8 mouse cellular contexts compared by ENCODE assay signal in genomic region chr4:45612132-45612531, GRCm38 (mm10).
A peak's percentile ranks its signal among the peaks of the same experiment; 100 is the strongest.
DNase-seq lines count a peak whose midpoint lies in the region; ATAC-seq and TF ChIP-seq lines count a peak whose summit lies in the region.

No protein-coding gene starts in this region.

- intact Hi-C loops in gastrocnemius, postnatal 36 days (cut with DNase I), result loop anchor here (2.0 to 10.0 kb wide), 3 partner anchors 75 to 597 kb away; partner anchors contain the start of genes Polr1e and Zbtb5
- intact Hi-C loops in left cerebral cortex, postnatal 25 days (cut with DNase I), result loop anchor here (5.0 kb wide), 1 partner anchor 195 kb away; no protein-coding TSS in a partner anchor

- no peak overlapping the region for H3K9ac ChIP-seq in hindbrain, embryonic 13.5 days
- no peak overlapping the region for H3K9ac ChIP-seq in liver, postnatal 0 days (replicated peaks)

- no peak overlapping the region for H3K4me3 ChIP-seq in hindbrain, embryonic 10.5 days
- no peak overlapping the region for H3K4me3 ChIP-seq in hindbrain, embryonic 13.5 days
- no peak overlapping the region for H3K4me3 ChIP-seq in liver, postnatal 0 days (ENCODE audit: low read depth, low read length)

- peak; percentile 15 for DNase-seq in hindbrain, embryonic 10.5 days (ENCODE audit: low spot score)
- DNase-seq in B cell, adult 2 months, result peak; percentile 63
- peak; percentile 86 for DNase-seq in adrenal gland, postnatal 14 days
- peak; percentile 28 for DNase-seq in gastrocnemius, postnatal 36 days
- DNase-seq in liver, postnatal 0 days, result peak; percentile 78
- peak; percentile 44 for DNase-seq in thymus, postnatal 0 days (ENCODE audit: low spot score)
- DNase-seq in left cerebral cortex, postnatal 25 days (ENCODE audit: low spot score in 2 of 2), result no peak

- no peak overlapping the region for H3K27ac ChIP-seq in hindbrain, embryonic 10.5 days
- no peak overlapping the region for H3K27ac ChIP-seq in hindbrain, embryonic 13.5 days
- H3K27ac ChIP-seq in liver, postnatal 0 days (ENCODE audit: low read depth), result no peak overlapping the region

- 0 out of 2 replicates have a peak, but pooled peaks cover under 1% of the 10 kb centered on the region for H3K27me3 ChIP-seq in hindbrain, embryonic 10.5 days (ENCODE audit: insufficient read depth, poor library complexity, severe bottlenecking)
- H3K27me3 ChIP-seq in hindbrain, embryonic 13.5 days, result no peaks in the 10 kb centered on the region
- H3K27me3 ChIP-seq in liver, postnatal 0 days (ENCODE audit: insufficient read depth, low read length), result no peaks in the 10 kb centered on the region

- no peak overlapping the region for H3K4me2 ChIP-seq in hindbrain, embryonic 13.5 days
- H3K4me2 ChIP-seq in liver, postnatal 0 days (ENCODE audit: low read depth, low read length), result no peak overlapping the region

- TF ChIP-seq CTCF in liver, postnatal 0 days (IDR thresholded peaks at IDR 0.05; ENCODE audit: low read depth), result peak; percentile 76

- TF ChIP-seq EP300 in liver, postnatal 0 days (IDR thresholded peaks at IDR 0.05; ENCODE audit: low read depth), result no peak

- H3K9me3 ChIP-seq in hindbrain, embryonic 10.5 days, result no peaks in the 10 kb centered on the region
- no peaks in the 10 kb centered on the region for H3K9me3 ChIP-seq in hindbrain, embryonic 13.5 days
- H3K9me3 ChIP-seq in liver, postnatal 0 days (ENCODE audit: low read length), result no peaks in the 10 kb centered on the region

- ATAC-seq in hindbrain, embryonic 13.5 days (ENCODE audit: low FRiP score), result no peak
- 0 out of 2 replicates have a peak, but pooled peaks have one; percentile 27 for ATAC-seq in liver, postnatal 0 days

- H3K36me3 ChIP-seq in hindbrain, embryonic 10.5 days, result no peaks in the 10 kb centered on the region
- H3K36me3 ChIP-seq in hindbrain, embryonic 13.5 days, result no peaks in the 10 kb centered on the region
- no peaks in the 10 kb centered on the region for H3K36me3 ChIP-seq in liver, postnatal 0 days (replicated peaks; ENCODE audit: insufficient read depth, low read length)

- 0 out of 2 replicates have a peak, but pooled peaks cover 8% of the 10 kb centered on the region for H3K4me1 ChIP-seq in hindbrain, embryonic 10.5 days (replicated peaks)
- peaks cover 7% of the 10 kb centered on the region for H3K4me1 ChIP-seq in hindbrain, embryonic 13.5 days (replicated peaks)
- no peaks in the 10 kb centered on the region for H3K4me1 ChIP-seq in liver, postnatal 0 days (ENCODE audit: insufficient read depth)

- WGBS in hindbrain, embryonic 10.5 days, result 51% methylated on average over 5 of the region's 5 CpGs
- WGBS in hindbrain, embryonic 13.5 days, result 52% methylated on average over 5 of the region's 5 CpGs
- WGBS in liver, postnatal 0 days (ENCODE audit: insufficient replicate concordance), result 27% methylated on average over 5 of the region's 5 CpGs

Comparison
In these comparisons a context has a peak if more than half of its experiments do, and no peak if none do; other contexts are left out.
1. DNase-seq: peak in hindbrain, embryonic 10.5 days (single experiment), B cell, adult 2 months (2 of 2), adrenal gland, postnatal 14 days (single experiment), gastrocnemius, postnatal 36 days (2 of 2), liver, postnatal 0 days (single experiment) and thymus, postnatal 0 days (single experiment); none in left cerebral cortex, postnatal 25 days (0 of 2).